Mouse (Mus musculus): ENCODE measurements around the gene Hecw2. TPM values are rescaled to one million over a fixed set of nuclear protein-coding genes. Genes with fewer than 3 reads are reported as not detected.

Hecw2 gene
- polyA plus RNA-seq, 1 experiment from 2014 or later: 1.2 TPM

- Histone ChIP-seq H3K9ac (ENCODE audit: low read length) (no peak overlapping the region), H3K4me3 (ENCODE audit: low read depth, low read length) (no peak overlapping the region), H3K27ac (replicated peaks) (no peak overlapping the region), H3K27me3 (ENCODE audit: control insufficient read depth, insufficient read depth, low read length) (no peaks in the 10 kb centered on the region), H3K4me2 (replicated peaks; ENCODE audit: low read depth) (no peak overlapping the region), H3K4me1 (replicated peaks; ENCODE audit: control insufficient read depth, insufficient read depth) (no peaks in the 10 kb centered on the region), H3K36me3 (ENCODE audit: control insufficient read depth, insufficient read depth, low read length) (no peaks in the 10 kb centered on the region), H3K9me3 (ENCODE audit: control insufficient read depth, low read length) (no peaks in the 10 kb centered on the region)
- DNase-seq (ENCODE audit: low spot score) (no peak), ATAC-seq (ENCODE audit: low FRiP score, low TSS enrichment) (no peak)
- WGBS: 43% methylated on average over 3 of the region's 3 CpGs
- TF ChIP-seq EP300 (optimal IDR thresholded peaks at IDR 0.05) (no peak), CTCF (IDR thresholded peaks at IDR 0.05; ENCODE audit: low read depth) (no peak)
Measured at GRCm38 (mm10) chr1:53818072-53818862, 376.7 kb downstream of the Hecw2 start.

- Histone ChIP-seq H3K27me3 (ENCODE audit: control insufficient read depth, insufficient read depth, low read length) (no peaks in the 10 kb centered on the region), H3K27ac (replicated peaks) (no peak overlapping the region), H3K4me1 (replicated peaks; ENCODE audit: control insufficient read depth, insufficient read depth) (no peaks in the 10 kb centered on the region), H3K4me3 (ENCODE audit: low read depth, low read length) (no peak overlapping the region), H3K36me3 (ENCODE audit: control insufficient read depth, insufficient read depth, low read length) (no peaks in the 10 kb centered on the region), H3K9me3 (ENCODE audit: control insufficient read depth, low read length) (no peaks in the 10 kb centered on the region), H3K9ac (ENCODE audit: low read length) (no peak overlapping the region), H3K4me2 (replicated peaks; ENCODE audit: low read depth) (no peak overlapping the region)
- no peak for DNase-seq (ENCODE audit: low spot score)
- WGBS: 81% methylated on average over 2 of the region's 2 CpGs
- no peak; the same call in 1 of the 2 replicates for ATAC-seq (ENCODE audit: low FRiP score, low TSS enrichment)
- TF ChIP-seq CTCF (IDR thresholded peaks at IDR 0.05; ENCODE audit: low read depth) (no peak), EP300 (optimal IDR thresholded peaks at IDR 0.05) (no peak)
Measured at GRCm38 (mm10) chr1:53816353-53816752, 378.6 kb downstream of the Hecw2 start.

GRCm38 (mm10) chr1:53814077-53814705 lies 380.8 kb downstream of the Hecw2 start:
- Histone ChIP-seq H3K9ac (ENCODE audit: low read length) (no peak overlapping the region), H3K36me3 (ENCODE audit: control insufficient read depth, insufficient read depth, low read length) (no peaks in the 10 kb centered on the region), H3K4me3 (ENCODE audit: low read depth, low read length) (no peak overlapping the region), H3K4me1 (replicated peaks; ENCODE audit: control insufficient read depth, insufficient read depth) (no peaks in the 10 kb centered on the region), H3K27ac (replicated peaks) (no peak overlapping the region), H3K27me3 (ENCODE audit: control insufficient read depth, insufficient read depth, low read length) (no peaks in the 10 kb centered on the region), H3K4me2 (replicated peaks; ENCODE audit: low read depth) (no peak overlapping the region), H3K9me3 (ENCODE audit: control insufficient read depth, low read length) (no peaks in the 10 kb centered on the region)
- DNase-seq (ENCODE audit: low spot score): no peak
- ATAC-seq (ENCODE audit: low FRiP score, low TSS enrichment): no peak
- TF ChIP-seq CTCF (IDR thresholded peaks at IDR 0.05; ENCODE audit: low read depth): no peak
- TF ChIP-seq EP300 (optimal IDR thresholded peaks at IDR 0.05): no peak
- 49% methylated on average over 2 of the region's 2 CpGs for WGBS

- H3K9ac ChIP-seq (ENCODE audit: low read length): no peak overlapping the region
- 85% methylated on average over 4 of the region's 4 CpGs for WGBS
- H3K36me3 ChIP-seq (ENCODE audit: control insufficient read depth, insufficient read depth, low read length): no peaks in the 10 kb centered on the region
Measured at GRCm38 (mm10) chr1:53811919-53812318, 383.0 kb downstream of the Hecw2 start.

GRCm38 (mm10) chr1:53808229-53808628 lies 386.7 kb downstream of the Hecw2 start:
- TF ChIP-seq CTCF (IDR thresholded peaks at IDR 0.05; ENCODE audit: low read depth): no peak
- TF ChIP-seq EP300 (optimal IDR thresholded peaks at IDR 0.05): no peak
- Histone ChIP-seq H3K9me3 (ENCODE audit: control insufficient read depth, low read length) (no peaks in the 10 kb centered on the region), H3K4me1 (replicated peaks; ENCODE audit: control insufficient read depth, insufficient read depth) (no peaks in the 10 kb centered on the region), H3K36me3 (ENCODE audit: control insufficient read depth, insufficient read depth, low read length) (no peaks in the 10 kb centered on the region), H3K27me3 (ENCODE audit: control insufficient read depth, insufficient read depth, low read length) (no peaks in the 10 kb centered on the region), H3K9ac (ENCODE audit: low read length) (no peak overlapping the region), H3K27ac (replicated peaks) (no peak overlapping the region), H3K4me2 (replicated peaks; ENCODE audit: low read depth) (no peak overlapping the region), H3K4me3 (ENCODE audit: low read depth, low read length) (no peak overlapping the region)
- WGBS: 74% methylated on average over 2 of the region's 2 CpGs
- no peak for DNase-seq (ENCODE audit: low spot score)
- ATAC-seq (ENCODE audit: low FRiP score, low TSS enrichment): no peak

More at GRCm38 (mm10) chr1:53811919-53812318, 383.0 kb downstream of the Hecw2 start:
- TF ChIP-seq EP300 (optimal IDR thresholded peaks at IDR 0.05) (no peak), CTCF (IDR thresholded peaks at IDR 0.05; ENCODE audit: low read depth) (no peak)
- Histone ChIP-seq H3K27ac (replicated peaks) (no peak overlapping the region), H3K9me3 (ENCODE audit: control insufficient read depth, low read length) (no peaks in the 10 kb centered on the region), H3K4me3 (ENCODE audit: low read depth, low read length) (no peak overlapping the region), H3K27me3 (ENCODE audit: control insufficient read depth, insufficient read depth, low read length) (no peaks in the 10 kb centered on the region), H3K4me2 (replicated peaks; ENCODE audit: low read depth) (no peak overlapping the region), H3K4me1 (replicated peaks; ENCODE audit: control insufficient read depth, insufficient read depth) (no peaks in the 10 kb centered on the region)
- no peak for ATAC-seq (ENCODE audit: low FRiP score, low TSS enrichment)
- no peak for DNase-seq (ENCODE audit: low spot score)

GRCm38 (mm10) chr1:53797811-53798210 lies 397.2 kb downstream of the Hecw2 start:
- H3K9me3 ChIP-seq (ENCODE audit: control insufficient read depth, low read length): no peaks in the 10 kb centered on the region
- H3K4me2 ChIP-seq (replicated peaks; ENCODE audit: low read depth): no peak overlapping the region
- no peak overlapping the region for H3K4me3 ChIP-seq (ENCODE audit: low read depth, low read length)
- H3K27ac ChIP-seq (replicated peaks): no peak overlapping the region
- peak; percentile 80 for ATAC-seq (ENCODE audit: low FRiP score, low TSS enrichment)
- DNase-seq (ENCODE audit: low spot score): no peak
- no peak for TF ChIP-seq EP300 (optimal IDR thresholded peaks at IDR 0.05)
- TF ChIP-seq CTCF (IDR thresholded peaks at IDR 0.05; ENCODE audit: low read depth): no peak
- no peaks in the 10 kb centered on the region for H3K27me3 ChIP-seq (ENCODE audit: control insufficient read depth, insufficient read depth, low read length)
- 47% methylated on average over 3 of the region's 3 CpGs for WGBS
- H3K36me3 ChIP-seq (ENCODE audit: control insufficient read depth, insufficient read depth, low read length): no peaks in the 10 kb centered on the region
- no peaks in the 10 kb centered on the region for H3K4me1 ChIP-seq (replicated peaks; ENCODE audit: control insufficient read depth, insufficient read depth)
- H3K9ac ChIP-seq (ENCODE audit: low read length): no peak overlapping the region
